Mouse (Mus musculus): ENCODE results near the gene Gipc1. TPM values are rescaled to one million over a fixed set of nuclear protein-coding genes. Genes with fewer than 3 reads are reported as not detected.

The Gipc1 gene
- polyA plus RNA-seq, 1 experiment from 2014 or later: 184 TPM

DNA sequence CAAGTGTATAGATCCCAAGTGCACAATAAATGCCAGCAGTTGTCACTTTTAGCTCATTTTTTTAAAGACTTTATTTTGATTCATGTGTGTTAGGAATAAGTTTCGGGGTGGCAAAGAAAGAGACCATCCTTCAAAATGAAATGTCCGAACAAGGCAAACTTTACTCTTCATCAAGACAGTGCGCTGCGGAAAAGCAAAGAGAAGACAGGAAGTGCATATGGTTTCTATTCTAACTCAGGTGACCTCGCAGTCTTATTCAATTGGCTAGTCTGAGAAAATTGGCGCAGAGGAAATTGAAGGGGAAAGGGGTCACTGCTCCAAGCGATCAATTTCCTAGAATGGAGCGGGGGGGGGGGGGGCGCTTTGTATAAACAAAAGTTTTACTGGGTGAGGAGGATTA, 47.1 kb downstream of the Gipc1 start:
- WGBS: 55% methylated on average over 9 of the region's 9 CpGs
- ATAC-seq (ENCODE audit: low FRiP score) (no peak), DNase-seq (ENCODE audit: low spot score, missing footprints) (no peak)
- H3K4me3 ChIP-seq (ENCODE audit: low read depth, low read length): peak overlapping the region; percentile 85
- peaks cover 20% of the 10 kb centered on the region for H3K4me1 ChIP-seq (ENCODE audit: control insufficient read depth, insufficient read depth, low read length)
- peak overlapping the region; percentile 56; the same call in 1 of the 2 replicates for H3K27ac ChIP-seq (ENCODE audit: low read depth, low read length)
- peak overlapping the region; percentile 95 for H3K9ac ChIP-seq (ENCODE audit: low read length)
- no peaks in the 10 kb centered on the region for H3K36me3 ChIP-seq (ENCODE audit: control insufficient read depth, insufficient read depth, low read length)
- no peaks in the 10 kb centered on the region for H3K27me3 ChIP-seq (ENCODE audit: control insufficient read depth, insufficient read depth, low read length)
- peak overlapping the region; percentile 97 for H3K4me2 ChIP-seq
- H3K9me3 ChIP-seq (ENCODE audit: control insufficient read depth, low read length): no peaks in the 10 kb centered on the region

DNA sequence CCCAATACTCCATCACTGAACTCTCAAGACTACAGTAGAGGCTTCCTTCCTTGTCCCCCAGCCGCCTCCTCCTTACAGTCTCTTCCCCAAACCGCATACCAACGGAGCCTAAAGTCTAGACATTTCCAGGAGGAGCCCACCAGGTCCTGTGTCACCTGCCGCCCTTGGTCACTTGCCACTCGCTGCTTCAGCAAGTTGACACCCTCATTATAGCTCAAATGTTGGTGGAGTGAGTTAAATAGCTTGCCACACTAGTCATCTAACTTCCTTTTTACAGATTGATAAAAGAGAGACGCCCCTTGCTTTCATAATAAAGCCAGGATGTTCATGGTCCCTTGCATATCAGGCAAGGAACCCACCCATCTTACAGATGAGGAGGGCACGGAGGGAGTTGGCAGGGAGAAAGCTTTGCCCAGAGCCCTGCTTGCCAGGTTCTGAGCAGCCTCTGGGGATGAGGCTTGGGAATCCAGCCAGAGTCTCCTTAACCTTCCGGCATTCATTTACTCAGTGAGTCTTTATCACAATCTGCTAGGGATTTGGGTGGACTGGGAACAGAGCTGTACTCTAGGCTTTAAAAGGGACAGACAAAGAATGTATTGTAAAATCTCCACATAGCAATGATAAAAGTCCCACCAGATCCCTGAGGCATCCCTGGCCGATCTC, 48.1 kb downstream of the Gipc1 start:
- H3K9ac ChIP-seq (ENCODE audit: low read length): no peak overlapping the region
- no peak overlapping the region for H3K27ac ChIP-seq (ENCODE audit: low read depth, low read length)
- H3K36me3 ChIP-seq (ENCODE audit: control insufficient read depth, insufficient read depth, low read length): no peaks in the 10 kb centered on the region
- no peaks in the 10 kb centered on the region for H3K9me3 ChIP-seq (ENCODE audit: control insufficient read depth, low read length)
- no peak overlapping the region for H3K4me3 ChIP-seq (ENCODE audit: low read depth, low read length)
- H3K27me3 ChIP-seq (ENCODE audit: control insufficient read depth, insufficient read depth, low read length): no peaks in the 10 kb centered on the region
- 89% methylated on average over 9 of the region's 9 CpGs for WGBS
- peaks cover 20% of the 10 kb centered on the region for H3K4me1 ChIP-seq (ENCODE audit: control insufficient read depth, insufficient read depth, low read length)
- no peak for ATAC-seq (ENCODE audit: low FRiP score)
- no peak for DNase-seq (ENCODE audit: low spot score, missing footprints)
- H3K4me2 ChIP-seq: no peak overlapping the region

DNA sequence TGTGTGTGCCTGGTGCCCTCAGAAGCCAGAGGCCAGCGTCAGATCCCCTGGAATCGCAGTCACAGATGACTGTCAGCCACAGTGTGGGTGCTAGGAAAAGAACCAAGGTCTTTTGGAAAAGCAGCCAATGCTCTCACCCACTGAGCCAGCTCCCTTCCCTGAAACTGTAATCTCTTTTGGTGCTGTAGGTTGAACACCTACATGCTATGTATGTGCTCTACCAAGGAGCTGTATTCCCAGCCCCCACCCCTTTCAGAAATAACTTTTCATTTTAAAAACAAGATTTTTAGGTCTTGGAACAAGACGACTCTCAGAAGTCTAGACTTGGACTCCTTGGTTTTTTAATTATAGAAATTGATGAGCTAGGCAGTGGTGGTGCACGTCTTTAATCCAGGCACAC, 50.9 kb downstream of the Gipc1 start:
- peaks cover 7% of the 10 kb centered on the region for H3K4me1 ChIP-seq (ENCODE audit: control insufficient read depth, insufficient read depth, low read length)
- H3K36me3 ChIP-seq (ENCODE audit: control insufficient read depth, insufficient read depth, low read length): no peaks in the 10 kb centered on the region
- no peaks in the 10 kb centered on the region for H3K27me3 ChIP-seq (ENCODE audit: control insufficient read depth, insufficient read depth, low read length)
- ATAC-seq (ENCODE audit: low FRiP score) (no peak), DNase-seq (ENCODE audit: low spot score, missing footprints) (no peak)
- WGBS: 83% methylated on average over 4 of the region's 4 CpGs
- no peak overlapping the region for H3K9ac ChIP-seq (ENCODE audit: low read length)
- H3K27ac ChIP-seq (ENCODE audit: low read depth, low read length): no peak overlapping the region
- H3K4me2 ChIP-seq: no peak overlapping the region
- no peak overlapping the region for H3K4me3 ChIP-seq (ENCODE audit: low read depth, low read length)
- H3K9me3 ChIP-seq (ENCODE audit: control insufficient read depth, low read length): no peaks in the 10 kb centered on the region

DNA sequence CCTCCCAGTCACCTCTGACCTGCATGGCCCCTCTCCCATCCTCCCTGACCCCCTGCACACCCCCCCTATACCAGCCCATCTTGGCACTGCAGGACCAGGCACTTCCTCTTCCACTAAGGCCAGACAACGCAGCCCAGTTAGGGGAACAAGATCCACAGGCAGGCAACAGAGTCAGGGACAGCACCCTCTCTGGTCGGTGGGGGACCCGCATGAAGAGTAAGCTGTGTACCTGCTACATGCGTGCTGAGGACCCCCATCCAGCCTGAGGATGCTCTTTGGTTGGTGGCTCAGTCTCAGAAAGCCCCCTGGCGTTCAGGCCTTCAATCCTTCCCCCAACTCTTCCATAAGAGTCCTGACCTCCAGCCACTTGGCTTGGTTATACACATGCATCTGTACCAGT, 53.9 kb downstream of the Gipc1 start:
- H3K27ac ChIP-seq (ENCODE audit: low read depth, low read length): no peak overlapping the region
- 69% methylated on average over 5 of the region's 5 CpGs for WGBS
- no peak overlapping the region for H3K4me2 ChIP-seq
- no peak for ATAC-seq (ENCODE audit: low FRiP score)
- no peaks in the 10 kb centered on the region for H3K36me3 ChIP-seq (ENCODE audit: control insufficient read depth, insufficient read depth, low read length)
- no peak overlapping the region for H3K9ac ChIP-seq (ENCODE audit: low read length)
- H3K9me3 ChIP-seq (ENCODE audit: control insufficient read depth, low read length): no peaks in the 10 kb centered on the region
- H3K4me1 ChIP-seq (ENCODE audit: control insufficient read depth, insufficient read depth, low read length): no peaks in the 10 kb centered on the region
- DNase-seq (ENCODE audit: low spot score, missing footprints): no peak
- H3K27me3 ChIP-seq (ENCODE audit: control insufficient read depth, insufficient read depth, low read length): no peaks in the 10 kb centered on the region
- H3K4me3 ChIP-seq (ENCODE audit: low read depth, low read length): no peak overlapping the region

DNA sequence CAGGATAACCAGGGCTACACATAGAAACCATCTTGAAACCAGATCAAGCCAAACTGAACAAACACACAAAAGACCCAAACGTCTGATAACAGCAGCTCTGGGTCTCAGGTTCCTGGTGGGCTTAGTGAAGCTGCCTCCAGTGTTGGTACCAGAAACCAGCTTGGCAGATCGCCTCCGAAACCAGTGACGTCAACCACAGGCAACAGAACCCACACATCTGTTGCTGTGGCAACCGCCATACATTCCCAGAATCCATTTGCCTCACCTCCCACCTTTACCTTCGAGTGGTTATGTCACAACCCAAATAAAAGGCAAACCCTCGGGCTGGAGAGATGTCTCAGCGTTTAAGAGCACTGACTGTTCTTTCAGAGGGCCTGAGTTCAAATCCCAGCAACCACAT, 55.1 kb downstream of the Gipc1 start:
- ATAC-seq (ENCODE audit: low FRiP score) (no peak), DNase-seq (ENCODE audit: low spot score, missing footprints) (no peak)
- H3K9ac ChIP-seq (ENCODE audit: low read length): no peak overlapping the region
- no peak overlapping the region for H3K27ac ChIP-seq (ENCODE audit: low read depth, low read length)
- WGBS: 72% methylated on average over 8 of the region's 8 CpGs
- H3K9me3 ChIP-seq (ENCODE audit: control insufficient read depth, low read length): no peaks in the 10 kb centered on the region
- H3K4me3 ChIP-seq (ENCODE audit: low read depth, low read length): no peak overlapping the region
- H3K27me3 ChIP-seq (ENCODE audit: control insufficient read depth, insufficient read depth, low read length): no peaks in the 10 kb centered on the region
- H3K36me3 ChIP-seq (ENCODE audit: control insufficient read depth, insufficient read depth, low read length): no peaks in the 10 kb centered on the region
- H3K4me2 ChIP-seq: no peak overlapping the region
- no peaks in the 10 kb centered on the region for H3K4me1 ChIP-seq (ENCODE audit: control insufficient read depth, insufficient read depth, low read length)

Other genes with a start within 250 kb of the Gipc1 start
- 199 and 213 TPM in 2 replicates for gene Scoc, start 194.3 kb upstream of the Gipc1 start, polyA plus RNA-seq (2014; fragmentation: Nextera tagmentation; extraction: Ambion mirVana)
- gene Olfr370, start 116.9 kb upstream of the Gipc1 start, polyA plus RNA-seq (2014; fragmentation: Nextera tagmentation; extraction: Ambion mirVana): not detected in 2 replicates
- gene Ndufb7, start 86.0 kb upstream of the Gipc1 start, polyA plus RNA-seq (2014; fragmentation: Nextera tagmentation; extraction: Ambion mirVana): 351 and 359 TPM in 2 replicates
- 680 and 686 TPM in 2 replicates for gene Tecr, start 44.7 kb upstream of the Gipc1 start, polyA plus RNA-seq (2014; fragmentation: Nextera tagmentation; extraction: Ambion mirVana)
- gene Dnajb1, start 44.5 kb upstream of the Gipc1 start, polyA plus RNA-seq (2014; fragmentation: Nextera tagmentation; extraction: Ambion mirVana): 61.1 and 71.3 TPM in 2 replicates
- gene Ptger1, start 14.0 kb downstream of the Gipc1 start, polyA plus RNA-seq (2014; fragmentation: Nextera tagmentation; extraction: Ambion mirVana): 0.31 and 0.37 TPM in 2 replicates
- 18.6 and 20.3 TPM in 2 replicates for gene Pkn1, start 46.5 kb downstream of the Gipc1 start, polyA plus RNA-seq (2014; fragmentation: Nextera tagmentation; extraction: Ambion mirVana)
- 223 and 253 TPM in 2 replicates for gene Ddx39, start 62.5 kb downstream of the Gipc1 start, polyA plus RNA-seq (2014; fragmentation: Nextera tagmentation; extraction: Ambion mirVana)
- gene Adgre5, start 88.6 kb downstream of the Gipc1 start, polyA plus RNA-seq (2014; fragmentation: Nextera tagmentation; extraction: Ambion mirVana): 10.9 and 12.8 TPM in 2 replicates
- gene Adgrl1, start 247.4 kb downstream of the Gipc1 start, polyA plus RNA-seq (2014; fragmentation: Nextera tagmentation; extraction: Ambion mirVana): 13.7 and 16.4 TPM in 2 replicates

Data from midbrain, embryonic 11.5 days (tissue).